Mouse (Mus musculus) monocyte, adult 2 months (primary cell): Measurements from ENCODE around the gene Nudt15.

ENCODE experiments used
- DNase-seq, 2 experiments: peaks; one replicate each; pipeline ENCODE4 v3.0.0; 2022; ENCODE audit warnings: low spot score in 2 of 2, low read depth in 1 of 2

Nudt15 gene

GRCm38 (mm10) chr14:73508630-73509395, 39.2 kb downstream of the Nudt15 start:
- DNase-seq, result no peak

GRCm38 (mm10) chr14:73507702-73508376, 40.2 kb downstream of the Nudt15 start:
- DNase-seq, result no peak

- DNase-seq, result no peak
These were observed 40.8 kb downstream of the Nudt15 start for GRCm38 (mm10) chr14:73507200-73507599.

GRCm38 (mm10) chr14:73506283-73506682, 41.8 kb downstream of the Nudt15 start:
- DNase-seq, result no peak

GRCm38 (mm10) chr14:73503237-73503933, 44.7 kb downstream of the Nudt15 start:
- no peak for DNase-seq

GRCm38 (mm10) chr14:73502591-73503184, 45.4 kb downstream of the Nudt15 start:
- DNase-seq, result no peak

GRCm38 (mm10) chr14:73501721-73502120, 46.3 kb downstream of the Nudt15 start:
- DNase-seq, result no peak

DNA sequence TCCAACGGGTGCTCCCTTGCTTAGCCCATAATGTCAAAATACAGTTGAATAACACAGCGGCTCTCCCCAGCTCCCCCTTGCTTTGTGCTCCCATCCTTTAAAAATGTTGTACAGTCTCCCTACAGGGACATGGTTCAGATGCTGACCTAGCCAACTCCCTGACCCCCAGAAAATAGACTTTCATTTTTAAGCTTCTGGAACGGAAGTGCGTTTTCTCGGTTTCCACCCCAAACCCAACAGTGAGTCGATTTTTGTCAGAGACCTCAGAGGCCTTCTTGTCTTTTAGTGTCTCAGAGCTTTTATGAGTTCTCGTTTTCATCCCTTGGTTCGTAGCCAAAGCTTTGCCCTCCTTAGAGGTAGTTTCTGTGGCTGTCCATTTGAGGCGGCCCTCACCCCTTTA, 46.8 kb downstream of the Nudt15 start:
- DNase-seq, result no peak

DNA sequence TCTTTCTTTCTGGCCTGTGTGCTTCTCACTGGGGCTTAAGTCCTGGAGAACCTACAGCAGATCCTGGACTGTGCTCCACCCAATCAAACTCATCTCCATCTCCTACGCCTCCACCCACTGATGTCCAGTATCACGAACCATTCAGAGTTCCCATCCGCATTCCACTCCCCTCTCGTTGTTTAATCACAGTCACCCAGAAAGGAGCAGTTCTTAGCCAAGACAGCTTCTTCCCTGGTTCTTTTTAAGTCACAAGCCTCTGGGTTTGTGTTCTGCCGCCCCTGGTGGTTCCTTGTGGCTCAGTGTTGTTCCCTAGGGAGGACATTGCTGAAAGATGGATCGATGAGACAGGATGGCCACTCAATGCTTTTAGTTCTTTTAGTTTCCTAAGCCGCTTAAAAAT, 52.3 kb downstream of the Nudt15 start:
- no peak for DNase-seq

DNA sequence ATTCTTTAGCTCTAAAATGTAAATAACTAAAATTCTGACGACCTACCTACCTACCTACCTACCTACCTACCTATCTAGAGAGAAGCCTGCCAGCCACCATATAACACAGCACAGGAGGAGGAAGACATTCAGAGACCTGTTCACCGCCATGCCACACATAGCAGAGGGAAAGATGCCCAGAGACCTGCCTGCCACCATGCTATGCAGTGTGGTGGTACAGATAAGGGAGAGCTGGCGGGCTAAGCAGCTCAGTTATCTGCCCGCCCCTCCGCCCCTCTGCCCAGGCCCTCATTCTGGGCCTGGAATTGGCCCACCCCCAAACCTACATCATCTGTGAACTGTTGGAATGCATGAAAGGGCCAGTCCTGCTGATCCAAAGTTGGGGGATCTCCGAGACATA, 53.9 kb downstream of the Nudt15 start:
- no peak for DNase-seq

DNA sequence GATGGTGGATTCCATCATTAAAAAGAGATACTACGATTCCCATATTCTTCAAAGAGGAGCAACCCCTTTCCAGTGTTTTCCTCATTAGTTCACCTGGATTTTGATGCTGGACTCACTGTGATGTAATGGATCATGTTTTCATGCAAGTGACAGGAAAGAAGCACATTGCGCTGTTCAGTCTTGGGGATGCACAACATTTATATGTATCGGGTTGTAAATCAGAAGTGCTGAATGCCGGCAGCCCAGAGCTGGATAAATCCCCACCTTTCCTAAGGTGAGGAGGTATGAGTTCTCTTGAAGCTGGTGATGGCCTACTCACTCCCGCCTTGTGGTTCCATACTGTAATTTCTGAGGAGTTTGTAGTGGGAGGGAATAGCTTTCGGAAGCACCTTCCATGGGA, 54.7 kb downstream of the Nudt15 start:
- no peak for DNase-seq

DNA sequence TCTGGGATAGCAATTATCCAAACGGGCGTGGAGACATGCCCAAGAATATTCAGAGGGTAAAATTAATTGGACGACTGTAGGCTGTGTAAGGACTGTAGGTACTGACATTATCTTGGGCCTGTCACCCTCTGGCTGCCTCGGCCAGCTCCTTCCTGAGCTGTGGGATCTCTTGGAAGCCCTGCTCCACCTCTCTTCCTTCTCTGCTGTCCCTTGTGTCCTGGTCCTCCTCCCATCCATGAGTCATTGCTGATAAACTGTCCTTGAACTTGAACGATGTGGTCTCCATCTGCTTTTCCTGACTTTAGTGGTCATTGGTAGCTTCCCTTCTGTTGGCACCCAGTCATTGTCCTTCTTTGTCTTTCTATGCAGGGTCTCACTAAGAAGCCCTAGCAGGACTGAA, 61.4 kb downstream of the Nudt15 start:
- no peak for DNase-seq

DNA sequence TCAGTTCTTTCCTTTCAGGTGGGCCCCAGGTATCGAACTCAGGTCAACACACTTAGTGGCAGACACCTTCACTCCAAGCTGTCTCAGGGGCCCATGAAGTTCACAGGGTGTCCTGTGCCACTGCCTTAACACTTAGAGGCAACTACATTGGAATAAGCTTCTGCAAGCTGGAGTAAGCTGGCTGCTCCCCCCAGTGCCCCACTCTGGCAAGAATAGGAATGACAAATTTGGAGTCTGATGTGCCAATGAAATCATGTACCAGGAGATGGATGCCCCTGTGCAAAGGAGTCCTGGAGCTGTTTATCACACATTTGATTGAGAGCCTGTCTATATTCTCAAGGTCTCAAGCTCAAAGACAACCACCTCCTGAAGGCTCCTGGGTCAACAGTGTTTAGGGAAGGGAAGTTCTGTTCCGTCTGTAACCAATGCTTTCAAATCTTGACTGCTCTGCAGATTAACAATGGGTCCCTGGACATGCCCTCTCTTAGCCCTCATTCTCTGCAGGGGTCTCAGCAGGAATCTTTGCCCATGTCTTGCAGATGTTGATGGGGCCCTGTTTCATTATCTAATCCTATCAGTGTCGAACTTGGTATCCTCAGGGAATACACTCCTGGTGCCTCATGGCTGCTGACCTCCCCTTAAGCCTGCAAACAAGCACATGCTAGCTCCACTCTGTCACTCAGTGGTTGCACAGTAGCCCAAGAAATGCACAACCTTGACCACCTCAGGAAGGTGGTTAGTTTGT, 63.5 kb downstream of the Nudt15 start:
- DNase-seq, result no peak

- no peak for DNase-seq
These were observed 64.4 kb downstream of the Nudt15 start for GRCm38 (mm10) chr14:73483516-73484229.

DNA sequence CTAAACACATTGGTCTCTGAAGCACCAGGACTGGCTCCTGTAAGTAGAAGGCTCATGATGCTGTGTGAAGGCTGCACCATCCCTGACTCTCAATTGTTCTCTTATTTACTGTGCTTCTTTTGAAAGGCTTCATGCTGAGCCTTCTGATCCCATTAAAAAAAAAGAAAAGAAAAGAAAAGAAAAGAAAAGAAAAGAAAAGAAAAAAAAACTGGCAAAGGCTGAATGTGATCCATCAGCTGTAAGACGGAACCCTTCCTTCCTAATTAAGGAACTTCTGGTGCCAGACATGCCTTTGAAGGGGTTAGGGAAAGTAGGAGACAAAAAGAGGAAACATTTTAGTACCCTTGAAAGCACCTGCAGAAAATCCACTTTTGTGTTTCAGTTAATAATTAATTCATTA, 68.3 kb downstream of the Nudt15 start:
- no peak for DNase-seq

GRCm38 (mm10) chr14:73478321-73478720, 69.7 kb downstream of the Nudt15 start:
- no peak for DNase-seq

- no peak for DNase-seq
These were observed 71.0 kb downstream of the Nudt15 start for GRCm38 (mm10) chr14:73477077-73477476.

GRCm38 (mm10) chr14:73476361-73476934, 71.6 kb downstream of the Nudt15 start:
- no peak for DNase-seq

DNA sequence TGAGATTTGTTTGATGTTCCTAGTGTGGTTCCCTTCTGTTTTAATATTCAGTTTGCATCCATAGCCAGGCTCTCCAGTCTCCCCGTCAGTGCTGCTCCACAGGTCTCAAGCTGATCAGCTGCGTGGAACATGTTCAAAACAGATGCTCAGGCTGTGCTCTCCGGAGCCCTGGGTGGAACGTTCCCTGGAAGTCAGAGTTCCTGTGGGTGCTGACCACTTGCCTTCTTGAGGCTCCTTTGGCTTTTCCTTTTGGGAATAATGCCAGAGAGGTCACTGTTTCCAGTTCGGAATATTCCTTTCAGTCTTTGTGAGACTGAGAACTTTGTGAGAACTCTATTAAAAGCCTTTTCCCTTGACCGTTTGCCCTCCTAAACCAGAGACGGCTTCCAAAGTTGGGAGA, 72.5 kb downstream of the Nudt15 start:
- DNase-seq, result no peak

DNA sequence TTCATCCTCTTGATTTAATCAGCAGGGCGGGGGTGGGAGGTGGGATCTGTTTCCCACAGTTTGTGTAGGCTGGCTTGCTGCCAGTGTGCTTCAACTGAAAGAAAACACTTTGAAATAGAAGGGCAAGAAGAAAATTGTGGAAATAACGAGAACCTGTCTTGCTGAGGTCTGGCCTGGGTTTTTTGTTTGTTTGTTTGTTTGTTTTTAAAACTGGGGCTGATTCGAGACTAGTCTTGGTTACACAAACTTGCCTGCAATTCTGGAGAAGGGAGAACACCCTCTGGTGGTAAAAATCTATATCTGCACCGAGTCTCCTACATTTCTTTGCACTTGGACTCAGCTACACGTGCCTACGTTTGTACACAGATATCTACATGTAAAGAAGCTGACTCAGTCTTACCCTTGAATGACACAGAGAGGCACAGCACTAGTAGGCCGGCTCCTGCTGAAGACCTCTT, 73.4 kb downstream of the Nudt15 start:
- no peak for DNase-seq
